Mouse (Mus musculus): Measurements from ENCODE around the gene Rsph10b.
A peak's percentile ranks its signal among the peaks of the same experiment; 100 is the strongest.

Rsph10b gene

GRCm38 (mm10) chr5:143932831-143933230 lies at the start of gene Rsph10b:
Gene Rsph10b (plus strand): TSS chr5:143933035.
- DNase-seq (ENCODE audit: low spot score), result peak; percentile 54

GRCm38 (mm10) chr5:143885274-143885673 lies 47.6 kb upstream of the Rsph10b start:
- no peak for DNase-seq (ENCODE audit: low spot score)

- no peak for DNase-seq (ENCODE audit: low spot score)
Measured at GRCm38 (mm10) chr5:143890741-143891140, 42.1 kb upstream of the Rsph10b start.

DNA sequence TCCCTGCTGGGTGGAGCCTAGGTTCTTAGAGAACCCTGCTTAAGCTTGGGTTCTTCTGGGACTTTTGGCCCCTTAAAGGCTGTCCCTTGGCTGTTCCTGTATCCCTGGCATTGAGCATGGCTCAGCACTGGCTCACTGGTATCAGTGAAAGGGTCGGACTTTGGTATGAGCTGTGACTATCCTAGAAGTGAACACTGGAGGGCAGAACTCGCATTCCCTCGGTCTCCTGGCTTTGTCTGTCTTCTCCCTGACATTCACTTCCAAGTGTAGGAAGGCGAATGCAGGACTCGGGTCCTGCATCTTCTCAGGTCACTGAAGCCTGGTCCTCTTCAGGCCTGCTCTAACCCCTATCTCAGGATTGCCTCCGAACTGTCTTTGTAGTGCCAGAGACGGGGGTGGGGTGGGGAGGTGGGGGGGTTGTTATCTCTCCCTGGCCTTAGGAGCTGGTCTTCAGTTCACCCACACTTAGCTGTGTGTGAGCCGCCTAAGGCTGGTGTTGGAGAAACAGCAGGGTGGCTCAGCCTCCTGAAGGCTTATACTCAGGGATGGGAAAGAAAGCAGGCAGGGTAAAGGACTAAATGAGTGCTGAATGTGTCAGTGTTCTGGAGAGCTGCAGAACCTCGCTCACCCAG lies 40.5 kb upstream of the Rsph10b start:
- DNase-seq (ENCODE audit: low spot score), result peak; percentile 8

DNA sequence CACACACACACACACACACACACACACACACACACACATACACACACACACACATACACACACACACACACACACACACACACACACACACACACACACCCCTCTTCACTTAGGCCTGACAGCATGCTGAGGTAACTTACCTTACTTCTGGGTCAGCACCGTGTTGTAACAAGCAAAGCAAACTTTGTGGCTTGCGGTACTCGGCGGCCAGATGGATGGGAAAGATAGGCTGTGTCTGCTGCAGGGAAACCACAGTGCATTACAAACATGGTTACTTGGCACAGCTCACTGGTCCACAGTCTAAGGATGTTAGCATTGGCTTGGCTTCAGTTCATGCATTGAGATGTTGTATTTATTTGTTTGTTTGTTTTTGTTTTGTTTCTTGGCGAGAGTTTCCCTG lies 39.4 kb upstream of the Rsph10b start:
- no peak for DNase-seq (ENCODE audit: low spot score)

DNA sequence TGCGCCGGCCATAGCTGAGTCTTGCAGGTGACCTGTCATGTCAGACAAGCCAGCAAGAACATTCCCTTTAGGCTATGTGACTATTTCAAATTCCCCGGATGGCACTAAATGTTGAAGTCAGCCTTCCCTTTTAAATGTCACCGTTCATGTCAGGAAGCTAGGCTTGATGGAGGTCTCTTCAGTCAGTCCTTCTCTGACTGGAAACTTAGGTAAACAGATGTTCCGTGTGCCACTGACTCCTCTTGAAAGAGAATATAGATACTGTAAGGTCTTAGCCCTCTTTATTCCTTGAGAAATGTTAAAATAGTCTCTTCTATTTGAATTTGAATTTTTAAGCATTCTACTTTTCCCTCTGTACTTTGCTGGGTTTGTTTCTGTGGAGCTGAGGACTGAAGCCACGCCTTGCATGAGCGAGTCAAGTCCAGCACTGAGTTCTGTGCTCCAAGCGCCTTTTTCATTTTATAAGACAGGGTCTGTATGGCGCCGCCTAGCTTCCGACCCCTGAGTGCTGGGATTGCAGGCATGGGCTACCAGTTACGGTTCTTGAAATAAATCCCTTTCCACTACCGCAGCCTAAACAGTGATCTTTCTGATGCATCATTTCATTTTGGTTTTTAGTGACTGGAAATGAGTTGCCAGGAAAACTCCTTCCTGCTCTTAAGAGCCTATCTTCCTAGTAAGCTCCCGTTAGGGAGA lies 35.1 kb upstream of the Rsph10b start, which contains the start of gene Ankrd61:
TSS of gene Ankrd61 (minus strand) at position 51 of the 696 bp plus-strand sequence.
- no peak for DNase-seq (ENCODE audit: low spot score)

DNA sequence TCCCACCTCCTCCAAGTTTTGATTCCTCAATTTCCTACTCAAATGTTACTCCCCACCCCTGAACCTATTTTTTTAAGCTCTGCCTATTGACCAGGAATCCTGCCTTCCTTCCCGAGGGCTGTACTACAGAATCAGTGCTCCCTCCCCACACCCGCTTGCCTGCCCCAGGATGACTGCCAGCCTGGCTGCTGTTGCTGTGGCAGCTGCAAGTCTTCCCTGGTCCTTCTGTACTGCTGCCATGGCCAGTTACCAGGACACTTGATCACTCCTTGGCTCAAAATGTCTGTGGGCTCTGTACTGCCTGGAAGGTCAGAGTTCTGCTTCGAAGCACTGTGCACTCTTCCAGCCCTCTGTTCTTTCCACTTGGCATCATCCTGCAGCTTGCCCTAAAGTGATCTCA lies 30.7 kb upstream of the Rsph10b start:
- no peak for DNase-seq (ENCODE audit: low spot score)

GRCm38 (mm10) chr5:143903813-143904212 lies 29.0 kb upstream of the Rsph10b start:
- no peak for DNase-seq (ENCODE audit: low spot score)

- no peak for DNase-seq (ENCODE audit: low spot score)
Measured at GRCm38 (mm10) chr5:143906429-143906828, 26.4 kb upstream of the Rsph10b start.

GRCm38 (mm10) chr5:143908926-143909325 lies 23.9 kb upstream of the Rsph10b start:
- peak; percentile 24 for DNase-seq (ENCODE audit: low spot score)

DNA sequence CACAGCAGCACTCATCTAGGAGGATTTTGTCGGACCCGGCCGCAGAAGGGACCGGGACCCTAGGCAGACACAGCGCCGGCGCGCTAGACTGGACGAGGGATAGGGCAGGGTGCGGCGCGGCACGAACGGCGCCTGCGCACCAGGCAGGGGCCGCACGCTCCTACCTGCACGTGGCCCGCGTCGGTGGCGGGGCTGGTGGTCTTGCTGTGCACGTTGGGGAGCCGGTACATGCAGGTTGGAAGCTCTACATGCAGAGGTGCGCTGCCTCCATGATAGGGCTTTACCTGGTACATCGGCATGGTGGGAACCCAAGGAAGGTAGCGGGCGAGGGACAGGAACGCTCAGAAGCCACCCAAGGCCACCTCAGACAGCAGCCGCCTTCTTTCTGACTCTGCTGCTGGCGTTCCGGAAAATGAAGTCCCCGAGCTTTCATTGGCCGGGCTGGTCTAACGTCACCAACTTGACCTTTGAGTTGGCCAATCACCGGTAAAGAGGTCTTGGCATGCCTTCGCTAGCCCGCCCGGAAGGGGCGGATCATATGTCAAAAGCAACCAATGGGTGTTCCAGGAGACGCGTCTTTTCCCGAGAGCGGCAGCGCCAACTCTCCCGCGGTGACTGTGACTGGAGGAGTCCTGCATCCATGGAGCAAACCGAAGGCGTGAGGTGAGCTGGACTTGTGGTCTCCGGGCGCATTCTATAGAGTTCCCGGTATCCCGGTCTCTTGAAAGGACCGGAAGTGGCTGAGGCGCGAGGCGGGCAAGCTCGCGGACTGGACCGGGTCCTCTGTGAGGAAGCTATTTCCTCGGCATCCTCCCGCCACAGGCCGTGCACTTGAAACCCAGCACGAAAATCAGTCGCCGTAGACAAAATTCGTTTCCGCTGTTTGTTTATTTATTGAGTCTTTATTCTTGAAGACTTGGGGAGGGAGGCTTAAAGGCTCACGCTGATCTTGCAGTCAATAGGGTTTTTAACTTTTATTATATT lies 23.1 kb upstream of the Rsph10b start, which contains the start of the genes Aimp2 and Pms2:
TSS of gene Aimp2 (minus strand) at position 431 of the 984 bp plus-strand sequence.
TSS of gene Pms2 (plus strand) at position 548 of the 984 bp plus-strand sequence.
- peak; percentile 99 for DNase-seq (ENCODE audit: low spot score)

GRCm38 (mm10) chr5:143916221-143916620 lies 16.6 kb upstream of the Rsph10b start:
- no peak for DNase-seq (ENCODE audit: low spot score)

GRCm38 (mm10) chr5:143917418-143917817 lies 15.4 kb upstream of the Rsph10b start:
- peak; percentile 72 for DNase-seq (ENCODE audit: low spot score)

- no peak for DNase-seq (ENCODE audit: low spot score)
Measured at GRCm38 (mm10) chr5:143918120-143918519, 14.7 kb upstream of the Rsph10b start.

- DNase-seq (ENCODE audit: low spot score), result no peak
Measured at GRCm38 (mm10) chr5:143924781-143925452, 7.9 kb upstream of the Rsph10b start.

DNA sequence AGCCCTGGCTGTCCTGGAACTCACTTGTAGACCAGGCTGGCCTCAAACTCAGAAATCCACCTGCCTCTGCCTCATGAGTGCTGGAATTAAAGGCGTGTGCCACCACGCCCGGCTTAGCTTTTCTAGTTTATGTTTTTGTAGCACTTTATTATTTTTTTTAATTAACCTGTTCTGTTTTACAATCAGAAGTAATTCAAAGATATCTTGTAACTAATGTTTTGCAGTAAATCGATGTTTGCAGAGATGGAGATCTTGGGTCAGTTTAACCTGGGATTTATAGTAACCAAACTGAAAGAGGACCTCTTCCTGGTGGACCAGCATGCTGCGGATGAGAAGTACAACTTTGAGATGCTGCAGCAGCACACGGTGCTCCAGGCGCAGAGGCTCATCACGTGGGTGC lies 5.0 kb upstream of the Rsph10b start, which contains the start of gene Gm42421:
TSS of gene Gm42421 (plus strand) at position 301 of the 400 bp plus-strand sequence.
- no peak for DNase-seq (ENCODE audit: low spot score)

- DNase-seq (ENCODE audit: low spot score), result no peak
Measured at GRCm38 (mm10) chr5:143929291-143929690, 3.5 kb upstream of the Rsph10b start.

DNA sequence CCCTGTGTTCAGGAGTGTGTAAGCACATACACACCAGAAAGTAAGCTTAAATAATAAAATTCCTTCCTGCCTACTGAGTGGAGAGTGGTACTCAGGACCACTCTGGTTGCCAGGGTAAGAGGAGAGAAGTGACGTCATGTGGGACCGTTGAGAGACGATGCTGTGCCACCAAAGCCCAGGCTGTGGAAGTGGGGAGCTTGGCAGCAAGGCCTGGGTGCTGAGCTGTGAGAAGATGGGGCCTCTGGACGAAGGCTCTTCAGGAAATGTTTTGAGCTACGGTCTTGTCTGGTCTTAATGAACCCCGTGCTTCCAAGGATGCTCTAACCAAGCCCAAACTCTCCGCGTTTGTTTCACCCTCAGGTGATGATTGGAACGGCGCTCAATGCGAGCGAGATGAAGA lies 2.2 kb upstream of the Rsph10b start:
- no peak for DNase-seq (ENCODE audit: low spot score)

- no peak for DNase-seq (ENCODE audit: low spot score)
Measured at GRCm38 (mm10) chr5:143931863-143932580, 813 bp upstream of the Rsph10b start.

GRCm38 (mm10) chr5:143933414-143933813 lies 579 bp downstream of the Rsph10b start:
- no peak for DNase-seq (ENCODE audit: low spot score)

- DNase-seq (ENCODE audit: low spot score), result no peak
Measured at GRCm38 (mm10) chr5:143933875-143934274, 1.0 kb downstream of the Rsph10b start.

Data from embryo, embryonic 10.5 days (tissue).